Mouse (Mus musculus): ENCODE data around the gene Ltbp4. TPM values are rescaled to one million over a fixed set of nuclear protein-coding genes. Genes with fewer than 3 reads are reported as not detected.

Ltbp4 gene
- polyA plus RNA-seq (2015; fragmentation: Nextera tagmentation; extraction: Ambion mirVana): 63.5 and 86.0 TPM in 2 replicates

DNA sequence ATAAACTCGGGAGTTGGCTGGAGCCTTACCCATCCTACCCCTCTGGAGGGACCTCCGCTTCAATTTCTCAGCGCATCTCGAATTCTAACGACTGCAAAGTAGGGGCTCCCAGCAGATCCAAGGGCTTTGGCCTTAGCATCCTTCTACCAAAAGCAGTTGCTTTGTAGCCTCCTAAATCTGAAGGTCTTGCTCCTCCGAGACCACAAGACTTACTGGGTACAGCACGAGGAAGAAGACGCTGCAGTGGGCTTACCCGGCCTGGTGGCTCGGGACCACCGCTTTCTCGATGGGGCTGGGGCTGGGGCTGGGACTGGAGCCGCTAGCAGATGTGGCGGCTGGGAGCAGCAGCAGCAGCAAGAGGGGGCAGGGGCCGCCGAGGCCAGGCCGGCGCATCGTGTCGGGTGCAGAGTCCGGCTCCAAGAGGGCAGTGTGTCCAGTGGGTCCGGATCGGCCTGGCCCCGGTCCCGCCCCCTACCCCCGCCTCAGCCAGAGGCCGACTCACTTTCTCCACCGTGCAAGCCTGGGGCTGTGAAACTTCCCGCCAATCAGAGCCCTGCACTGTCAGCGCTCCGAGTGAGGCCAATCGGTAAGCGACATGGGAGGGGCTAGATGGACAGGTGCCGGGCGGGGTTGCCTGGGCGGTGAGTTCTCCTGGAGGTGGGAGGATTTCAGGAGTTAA lies at the start of gene Ltbp4:
Gene Ltbp4, minus strand, starts transcription at position 518 of the 679 bp plus-strand sequence.
- no peak for ATAC-seq (replicated peaks; ENCODE audit: extremely low read depth, insufficient read depth, low FRiP score)

DNA sequence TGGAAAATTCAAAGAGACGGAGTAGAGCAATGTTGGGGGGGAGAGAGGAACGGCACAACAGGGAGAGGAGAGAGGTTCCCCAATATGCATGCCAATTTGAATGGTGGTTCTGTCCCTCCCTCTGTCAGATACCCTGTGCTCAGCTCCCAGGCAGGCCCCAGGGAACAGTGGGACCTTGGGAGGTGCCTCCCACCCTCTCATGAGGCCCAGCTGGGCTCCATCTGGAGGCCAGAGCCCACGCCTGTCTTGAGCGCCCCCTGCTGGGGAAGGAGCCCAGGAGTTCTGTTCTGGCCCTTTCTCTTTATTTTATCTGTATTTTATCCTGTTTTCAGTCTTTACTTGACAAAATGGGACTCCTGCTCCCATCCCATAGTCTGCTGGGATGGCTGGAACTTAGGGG lies 47.2 kb upstream of the Ltbp4 start:
- Histone ChIP-seq H3K9ac (ENCODE audit: low read length) (no peak overlapping the region), H3K4me1 (ENCODE audit: control insufficient read depth, insufficient read depth, low read length) (no peaks in the 10 kb centered on the region), H3K36me3 (ENCODE audit: control insufficient read depth, insufficient read depth) (no peaks in the 10 kb centered on the region), H3K4me2 (ENCODE audit: low read depth, low read length) (no peak overlapping the region), H3K9me3 (replicated peaks; ENCODE audit: control insufficient read depth, low read length) (no peaks in the 10 kb centered on the region), H3K4me3 (ENCODE audit: low read length) (no peak overlapping the region), H3K27ac (ENCODE audit: low read length) (no peak overlapping the region), H3K27me3 (ENCODE audit: control insufficient read depth, insufficient read depth, low read length) (0 out of 2 replicates have a peak, but pooled peaks cover 2% of the 10 kb centered on the region)
- ATAC-seq (replicated peaks; ENCODE audit: extremely low read depth, insufficient read depth, low FRiP score): no peak; the same call in 1 of the 2 replicates
- 39% methylated on average over 4 of the region's 4 CpGs for WGBS

More for the DNA sequence above, at the start of gene Ltbp4:
- peaks cover 2% of the 10 kb centered on the region for H3K36me3 ChIP-seq (ENCODE audit: control insufficient read depth, insufficient read depth)
- peaks cover 72% of the 10 kb centered on the region for H3K27me3 ChIP-seq (ENCODE audit: control insufficient read depth, insufficient read depth, low read length)
- H3K4me1 ChIP-seq (ENCODE audit: control insufficient read depth, insufficient read depth, low read length): peaks cover 29% of the 10 kb centered on the region
- H3K4me2 ChIP-seq (ENCODE audit: low read depth, low read length): peak within 1 kb of the TSS; percentile 65
- no peak within 1 kb of the TSS for H3K27ac ChIP-seq (ENCODE audit: low read length)
- H3K9ac ChIP-seq (ENCODE audit: low read length): peak within 1 kb of the TSS; percentile 53
- H3K4me3 ChIP-seq (ENCODE audit: low read length): peak within 1 kb of the TSS; percentile 43
- no peaks in the 10 kb centered on the region for H3K9me3 ChIP-seq (replicated peaks; ENCODE audit: control insufficient read depth, low read length)
- WGBS: 1% methylated on average over 36 of the region's 36 CpGs

DNA sequence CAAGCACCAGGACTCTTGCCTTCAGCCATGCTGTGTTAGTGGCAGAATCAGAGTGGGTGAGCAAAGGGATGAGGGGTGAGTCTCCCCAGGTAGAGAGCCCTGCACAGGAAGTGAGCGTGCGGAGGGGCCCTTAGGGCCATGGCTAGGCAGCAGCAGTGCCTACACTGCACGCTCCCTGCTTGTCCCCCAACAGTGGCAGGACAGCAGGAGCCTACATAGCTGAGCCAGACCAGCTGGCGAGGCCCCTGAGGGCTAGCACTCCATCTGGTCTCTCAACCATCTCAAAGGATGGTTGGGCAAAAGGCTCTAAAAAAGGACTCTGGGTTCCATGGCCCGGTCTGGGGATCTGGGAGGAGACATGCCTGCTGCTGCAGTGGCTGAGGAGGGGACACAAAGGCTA lies 46.6 kb upstream of the Ltbp4 start:
- Histone ChIP-seq H3K27ac (ENCODE audit: low read length) (no peak overlapping the region), H3K36me3 (ENCODE audit: control insufficient read depth, insufficient read depth) (no peaks in the 10 kb centered on the region), H3K4me2 (ENCODE audit: low read depth, low read length) (no peak overlapping the region), H3K4me3 (ENCODE audit: low read length) (no peak overlapping the region), H3K9ac (ENCODE audit: low read length) (no peak overlapping the region), H3K27me3 (ENCODE audit: control insufficient read depth, insufficient read depth, low read length) (0 out of 2 replicates have a peak, but pooled peaks cover 2% of the 10 kb centered on the region), H3K9me3 (replicated peaks; ENCODE audit: control insufficient read depth, low read length) (no peaks in the 10 kb centered on the region), H3K4me1 (ENCODE audit: control insufficient read depth, insufficient read depth, low read length) (no peaks in the 10 kb centered on the region)
- ATAC-seq (replicated peaks; ENCODE audit: extremely low read depth, insufficient read depth, low FRiP score): no peak
- WGBS: 75% methylated on average over 5 of the region's 5 CpGs

DNA sequence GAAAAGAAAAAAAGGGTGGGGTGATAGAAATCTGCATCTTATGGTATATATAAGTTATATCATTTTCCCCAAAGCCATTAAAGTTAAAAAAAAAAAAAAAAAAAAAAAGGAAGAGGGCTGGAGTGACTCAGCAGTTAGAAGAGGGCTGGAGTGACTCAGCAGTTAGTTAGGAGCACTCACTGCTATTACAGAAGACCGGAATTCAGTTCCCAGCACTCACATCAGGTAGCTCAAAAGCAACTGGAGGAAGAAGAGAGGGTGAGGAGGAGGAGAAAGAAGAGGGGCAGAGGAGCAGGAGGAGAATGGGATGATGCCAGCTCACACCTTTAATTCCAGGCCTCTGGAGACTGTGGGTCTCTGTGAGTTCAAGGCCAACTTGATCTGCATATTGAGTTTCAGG lies 45.7 kb upstream of the Ltbp4 start:
- ATAC-seq (replicated peaks; ENCODE audit: extremely low read depth, insufficient read depth, low FRiP score): no peak
- whole genome bisulfite sequencing: 71% methylated on average over 1 of the region's 1 CpGs
- no peak overlapping the region for H3K4me2 ChIP-seq (ENCODE audit: low read depth, low read length)

DNA sequence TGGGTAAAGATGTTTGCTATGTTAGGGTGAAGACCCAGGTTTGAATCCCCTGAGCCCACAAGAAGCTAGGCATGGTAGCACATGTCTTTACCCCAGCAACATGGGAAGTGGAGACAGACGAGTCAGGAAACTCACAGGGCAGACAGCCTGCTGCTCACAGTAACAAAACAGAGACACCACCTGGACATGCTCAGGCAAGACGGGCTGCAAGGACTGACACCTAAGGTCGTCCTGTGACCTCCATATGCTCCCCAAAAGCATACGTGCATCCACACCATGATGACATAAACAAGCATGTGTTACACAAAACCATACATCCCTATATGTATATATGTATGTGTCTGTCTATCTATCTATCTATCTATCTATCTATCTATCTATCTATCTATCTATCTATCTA lies 44.1 kb upstream of the Ltbp4 start:
- no peaks in the 10 kb centered on the region for H3K9me3 ChIP-seq (replicated peaks; ENCODE audit: control insufficient read depth, low read length)
- H3K4me3 ChIP-seq (ENCODE audit: low read length): no peak overlapping the region
- ATAC-seq (replicated peaks; ENCODE audit: extremely low read depth, insufficient read depth, low FRiP score): no peak
- H3K9ac ChIP-seq (ENCODE audit: low read length): no peak overlapping the region
- no peaks in the 10 kb centered on the region for H3K4me1 ChIP-seq (ENCODE audit: control insufficient read depth, insufficient read depth, low read length)
- H3K27ac ChIP-seq (ENCODE audit: low read length): no peak overlapping the region
- H3K4me2 ChIP-seq (ENCODE audit: low read depth, low read length): no peak overlapping the region
- peaks cover 12% of the 10 kb centered on the region for H3K27me3 ChIP-seq (ENCODE audit: control insufficient read depth, insufficient read depth, low read length)
- H3K36me3 ChIP-seq (ENCODE audit: control insufficient read depth, insufficient read depth): no peaks in the 10 kb centered on the region
- WGBS: 41% methylated on average over 4 of the region's 4 CpGs

More for the DNA sequence above, 45.7 kb upstream of the Ltbp4 start:
- no peak overlapping the region for H3K9ac ChIP-seq (ENCODE audit: low read length)
- 0 out of 2 replicates have a peak, but pooled peaks cover 7% of the 10 kb centered on the region for H3K27me3 ChIP-seq (ENCODE audit: control insufficient read depth, insufficient read depth, low read length)
- H3K36me3 ChIP-seq (ENCODE audit: control insufficient read depth, insufficient read depth): no peaks in the 10 kb centered on the region
- no peak overlapping the region for H3K4me3 ChIP-seq (ENCODE audit: low read length)
- H3K9me3 ChIP-seq (replicated peaks; ENCODE audit: control insufficient read depth, low read length): no peaks in the 10 kb centered on the region
- H3K4me1 ChIP-seq (ENCODE audit: control insufficient read depth, insufficient read depth, low read length): no peaks in the 10 kb centered on the region
- no peak overlapping the region for H3K27ac ChIP-seq (ENCODE audit: low read length)

DNA sequence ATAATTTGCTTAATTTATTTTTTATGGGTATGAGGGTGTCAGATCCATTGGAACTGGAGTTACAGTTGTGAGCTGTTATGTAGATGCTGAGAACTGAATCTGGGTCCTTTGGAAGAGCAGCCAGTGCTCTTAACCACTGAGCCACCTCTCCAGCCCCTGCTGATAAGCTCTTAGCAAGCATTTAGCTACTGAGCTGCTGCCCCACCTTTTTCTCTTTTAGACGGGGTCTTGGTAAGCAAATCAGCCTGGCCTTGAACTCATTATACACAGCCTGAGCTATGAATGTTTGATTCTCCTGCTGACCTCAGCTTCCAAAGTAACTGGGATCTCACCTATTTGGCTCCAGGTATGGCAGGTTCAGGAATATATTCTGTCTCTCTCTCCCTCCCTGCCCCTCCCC lies 43.5 kb upstream of the Ltbp4 start:
- H3K4me2 ChIP-seq (ENCODE audit: low read depth, low read length): no peak overlapping the region
- no peak overlapping the region for H3K9ac ChIP-seq (ENCODE audit: low read length)
- H3K27ac ChIP-seq (ENCODE audit: low read length): no peak overlapping the region
- no peaks in the 10 kb centered on the region for H3K4me1 ChIP-seq (ENCODE audit: control insufficient read depth, insufficient read depth, low read length)
- H3K27me3 ChIP-seq (ENCODE audit: control insufficient read depth, insufficient read depth, low read length): peaks cover 17% of the 10 kb centered on the region
- H3K36me3 ChIP-seq (ENCODE audit: control insufficient read depth, insufficient read depth): no peaks in the 10 kb centered on the region
- no peaks in the 10 kb centered on the region for H3K9me3 ChIP-seq (replicated peaks; ENCODE audit: control insufficient read depth, low read length)
- WGBS: 21% methylated on average over 1 of the region's 1 CpGs
- no peak overlapping the region for H3K4me3 ChIP-seq (ENCODE audit: low read length)
- ATAC-seq (replicated peaks; ENCODE audit: extremely low read depth, insufficient read depth, low FRiP score): no peak

DNA sequence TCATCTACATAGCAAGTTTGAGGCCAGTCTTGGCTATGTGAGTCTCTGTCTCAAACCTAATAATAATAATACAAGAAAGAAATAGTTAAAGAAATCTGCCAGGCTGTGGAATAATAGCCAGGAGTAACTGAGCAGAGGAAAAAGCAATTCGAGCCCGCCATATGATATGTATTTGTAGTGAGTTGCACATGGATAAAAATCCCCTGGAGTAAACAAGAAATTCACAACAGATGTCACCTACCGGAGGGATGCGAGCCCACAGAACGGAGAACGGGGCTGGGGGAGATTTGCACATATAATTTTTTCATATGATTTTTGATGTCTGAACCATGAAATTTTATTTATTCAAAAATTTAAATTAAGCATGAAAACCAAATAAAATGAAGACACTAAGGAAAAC lies 42.3 kb upstream of the Ltbp4 start:
- H3K4me2 ChIP-seq (ENCODE audit: low read depth, low read length): no peak overlapping the region
- no peaks in the 10 kb centered on the region for H3K9me3 ChIP-seq (replicated peaks; ENCODE audit: control insufficient read depth, low read length)
- ATAC-seq (replicated peaks; ENCODE audit: extremely low read depth, insufficient read depth, low FRiP score): no peak
- no peaks in the 10 kb centered on the region for H3K36me3 ChIP-seq (ENCODE audit: control insufficient read depth, insufficient read depth)
- no peak overlapping the region for H3K9ac ChIP-seq (ENCODE audit: low read length)
- H3K4me3 ChIP-seq (ENCODE audit: low read length): no peak overlapping the region
- WGBS: 84% methylated on average over 6 of the region's 6 CpGs
- no peak overlapping the region for H3K27ac ChIP-seq (ENCODE audit: low read length)
- H3K27me3 ChIP-seq (ENCODE audit: control insufficient read depth, insufficient read depth, low read length): peaks cover 23% of the 10 kb centered on the region
- no peaks in the 10 kb centered on the region for H3K4me1 ChIP-seq (ENCODE audit: control insufficient read depth, insufficient read depth, low read length)

DNA sequence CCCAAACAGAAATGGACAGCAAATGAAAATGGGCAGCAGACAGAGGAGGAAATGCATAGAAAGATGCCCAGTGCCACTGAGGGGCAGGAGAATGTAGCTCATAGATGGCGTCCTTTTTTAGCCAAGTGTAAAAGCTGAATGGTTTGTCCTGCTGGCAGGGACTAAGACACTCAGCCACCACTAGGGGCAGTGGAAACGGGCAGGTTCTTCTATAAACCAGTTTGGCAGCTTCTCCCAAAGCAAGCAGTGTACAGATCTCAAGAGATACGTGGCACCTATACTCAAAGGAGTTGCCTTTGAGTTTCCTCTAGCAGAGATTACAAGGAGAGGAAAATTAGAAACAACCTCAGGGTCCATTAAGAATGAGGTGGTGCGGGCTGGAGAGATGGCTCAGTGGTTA lies 40.9 kb upstream of the Ltbp4 start:
- no peaks in the 10 kb centered on the region for H3K36me3 ChIP-seq (ENCODE audit: control insufficient read depth, insufficient read depth)
- no peaks in the 10 kb centered on the region for H3K4me1 ChIP-seq (ENCODE audit: control insufficient read depth, insufficient read depth, low read length)
- H3K4me2 ChIP-seq (ENCODE audit: low read depth, low read length): no peak overlapping the region
- no peak overlapping the region for H3K9ac ChIP-seq (ENCODE audit: low read length)
- ATAC-seq (replicated peaks; ENCODE audit: extremely low read depth, insufficient read depth, low FRiP score): no peak
- H3K27ac ChIP-seq (ENCODE audit: low read length): no peak overlapping the region
- no peak overlapping the region for H3K4me3 ChIP-seq (ENCODE audit: low read length)
- peaks cover 35% of the 10 kb centered on the region for H3K27me3 ChIP-seq (ENCODE audit: control insufficient read depth, insufficient read depth, low read length)
- no peaks in the 10 kb centered on the region for H3K9me3 ChIP-seq (replicated peaks; ENCODE audit: control insufficient read depth, low read length)
- 22% methylated on average over 4 of the region's 4 CpGs for WGBS

DNA sequence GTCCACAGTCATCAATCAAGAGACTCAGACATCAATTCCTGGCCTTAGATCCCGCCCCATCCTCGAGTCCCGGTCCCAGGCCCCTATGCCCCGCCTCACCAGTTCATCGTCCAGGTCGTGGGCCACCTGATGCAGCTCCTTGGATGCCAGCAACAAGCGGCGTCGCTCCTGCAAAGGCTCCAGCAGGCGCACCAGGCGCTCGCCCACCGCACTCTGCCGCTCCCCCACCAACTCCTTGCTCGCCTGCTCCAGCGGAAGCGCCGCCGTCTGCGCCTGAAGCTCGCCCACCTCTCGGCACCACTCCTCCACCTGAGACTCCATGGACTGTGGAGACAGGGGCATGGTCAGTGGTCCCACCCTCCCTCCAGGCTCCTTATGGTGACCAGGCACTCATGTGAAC lies 37.8 kb upstream of the Ltbp4 start:
- peaks cover 65% of the 10 kb centered on the region for H3K27me3 ChIP-seq (ENCODE audit: control insufficient read depth, insufficient read depth, low read length)
- no peak for ATAC-seq (replicated peaks; ENCODE audit: extremely low read depth, insufficient read depth, low FRiP score)
- WGBS: under 1% methylated on average over 22 of the region's 22 CpGs
- H3K27ac ChIP-seq (ENCODE audit: low read length): no peak overlapping the region
- no peak overlapping the region for H3K4me2 ChIP-seq (ENCODE audit: low read depth, low read length)
- H3K36me3 ChIP-seq (ENCODE audit: control insufficient read depth, insufficient read depth): no peaks in the 10 kb centered on the region
- no peak overlapping the region for H3K9ac ChIP-seq (ENCODE audit: low read length)
- no peak overlapping the region for H3K4me3 ChIP-seq (ENCODE audit: low read length)
- H3K4me1 ChIP-seq (ENCODE audit: control insufficient read depth, insufficient read depth, low read length): 0 out of 2 replicates have a peak, but pooled peaks cover 3% of the 10 kb centered on the region
- peaks cover under 1% of the 10 kb centered on the region for H3K9me3 ChIP-seq (replicated peaks; ENCODE audit: control insufficient read depth, low read length)
